Mouse (Mus musculus): Measurements from ENCODE around the gene Retsat.

DNA sequence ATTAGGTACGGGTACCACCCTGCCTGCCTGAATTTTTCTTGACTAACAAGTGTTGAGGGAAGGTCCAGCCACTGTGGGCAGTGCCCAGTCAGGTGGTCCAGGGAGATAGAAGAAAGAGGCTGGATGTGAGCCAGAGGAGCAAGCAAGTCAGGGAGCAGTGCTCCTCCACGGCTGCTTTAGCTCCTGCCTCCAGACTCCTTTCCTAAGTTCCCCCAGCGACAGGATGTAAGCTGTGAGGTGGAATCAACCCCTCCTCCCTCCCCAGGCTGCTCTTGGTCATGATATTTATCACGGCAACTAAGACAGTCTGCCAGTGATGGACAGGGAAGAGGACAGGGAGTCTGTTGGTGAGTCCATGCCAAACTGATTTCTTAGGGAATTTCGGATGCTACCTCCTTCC, 4.4 kb upstream of the Retsat start:
- no peak for TF ChIP-seq MEF2A (IDR thresholded peaks at IDR 0.05; ENCODE audit: borderline replicate concordance, low read depth, low read length)
- no peak for TF ChIP-seq CTCF (conservative IDR thresholded peaks at IDR 0.05 in 1 of 2, IDR thresholded peaks at IDR 0.05 in 1 of 2; ENCODE audit: low read depth in 2 of 2, low read length in 2 of 2)
- TF ChIP-seq POLR2A (IDR thresholded peaks at IDR 0.05; ENCODE audit: low read depth, low read length): no peak
- TF ChIP-seq POLR2AphosphoS2 (IDR thresholded peaks at IDR 0.05; ENCODE audit: low read depth, low read length): no peak
- no peak for TF ChIP-seq PAX5 (IDR thresholded peaks at IDR 0.05; ENCODE audit: low read length)

Measured in CH12.LX (cell line).